Mouse (Mus musculus): Measurements from ENCODE around the gene Oprm1. TPM values are rescaled to one million over a fixed set of nuclear protein-coding genes. Genes with fewer than 3 reads are reported as not detected.
"Not testable (repeated sequence)": the region's sequence is repeated elsewhere in the genome, so short reads cannot be mapped to it uniquely, and the experiment has no call there.

Oprm1 gene
- polyA plus RNA-seq, 2 experiments from 2014 or later, result 0.97 TPM; not detected in 1

GRCm38 (mm10) chr10:6979216-6979615 is 220.9 kb downstream of the Oprm1 start:
- ATAC-seq, result no peak

DNA sequence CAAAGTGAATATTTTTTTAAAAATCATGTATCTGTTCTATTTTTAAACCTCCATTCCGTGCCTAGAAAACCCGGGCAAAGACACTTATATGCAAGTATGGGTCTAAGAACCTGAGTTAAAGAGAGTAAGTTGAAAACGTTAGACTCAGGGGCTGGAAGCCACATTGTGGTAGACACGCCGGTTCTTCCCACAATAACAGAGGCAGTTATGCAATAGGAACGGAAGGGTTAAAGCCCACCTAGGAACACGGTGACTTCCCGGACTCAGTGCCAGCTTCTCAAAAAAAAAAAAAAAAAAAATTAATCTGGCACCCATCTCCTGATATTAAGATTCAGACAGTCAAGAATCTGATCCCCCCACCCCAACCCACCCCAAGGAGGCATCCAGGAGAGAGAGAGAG is 221.5 kb downstream of the Oprm1 start:
- ATAC-seq, result no peak

- peak; percentile 30 for ATAC-seq
These were observed 221.9 kb downstream of the Oprm1 start for GRCm38 (mm10) chr10:6980236-6980635.

DNA sequence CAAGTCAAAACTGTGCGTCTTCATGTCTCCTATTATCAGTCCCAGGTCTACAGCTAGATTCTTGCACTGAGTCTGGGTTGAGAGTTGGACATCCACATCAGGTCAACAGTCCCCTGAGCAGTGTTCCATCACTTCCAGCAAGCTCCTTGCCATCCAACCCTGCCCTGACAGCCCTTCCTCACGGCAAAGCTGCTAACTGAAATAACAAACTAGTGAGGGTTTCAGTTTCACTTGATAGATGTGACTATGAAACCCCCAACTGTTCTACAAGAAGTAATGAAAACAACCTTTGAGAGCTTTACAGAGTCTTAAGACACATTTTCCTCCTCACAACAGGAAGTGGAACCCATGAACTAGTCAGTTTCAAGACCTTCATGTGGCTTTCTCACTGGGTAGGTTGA is 224.4 kb downstream of the Oprm1 start:
- peak; percentile 91 for ATAC-seq

- no peak for ATAC-seq
These were observed 225.1 kb downstream of the Oprm1 start for GRCm38 (mm10) chr10:6983431-6983830.

DNA sequence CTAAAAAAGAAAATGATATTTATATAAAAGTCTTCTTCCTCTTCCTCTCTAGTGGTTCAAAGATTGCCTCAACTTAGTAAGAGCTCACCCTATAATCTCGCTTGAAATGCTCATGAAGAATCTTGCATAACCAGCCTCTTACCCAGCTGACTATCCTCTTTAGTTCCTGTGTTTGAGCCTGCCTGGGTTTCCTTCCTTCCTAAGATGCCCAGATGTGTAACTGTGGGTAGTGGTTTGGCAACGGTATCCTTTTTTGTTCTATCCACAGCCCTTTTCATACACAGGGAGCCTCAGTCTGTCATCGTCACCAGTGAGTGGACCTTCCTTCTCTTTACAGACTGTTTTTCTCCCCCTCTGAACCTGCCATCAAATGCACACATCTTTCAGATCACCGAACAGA is 227.9 kb downstream of the Oprm1 start:
- ATAC-seq, result no peak

- ATAC-seq, result no peak
These were observed 229.2 kb downstream of the Oprm1 start for GRCm38 (mm10) chr10:6987399-6988098.

DNA sequence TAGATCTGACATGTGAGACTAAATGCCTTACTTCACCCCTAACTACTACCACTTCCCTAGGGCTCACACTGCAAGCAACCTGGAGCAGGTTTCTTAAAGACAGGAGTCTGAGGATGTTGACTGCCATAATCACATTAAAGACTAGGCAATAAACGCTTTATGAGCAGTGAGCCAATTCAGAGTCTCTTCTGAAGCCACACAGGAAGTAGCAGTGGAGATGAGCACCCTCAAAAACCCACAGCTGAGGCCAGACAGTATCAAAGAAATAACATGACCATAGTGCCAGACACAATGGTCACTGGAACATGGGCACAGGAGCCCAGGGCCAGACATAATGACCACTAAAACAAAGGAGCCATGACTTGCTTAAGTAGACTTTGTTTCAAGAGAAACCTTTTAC is 230.2 kb downstream of the Oprm1 start:
- peak; percentile 70 for ATAC-seq

GRCm38 (mm10) chr10:6996895-6997294 is 238.6 kb downstream of the Oprm1 start:
- ATAC-seq, result peak; percentile 96

- no peak for ATAC-seq
These were observed 240.4 kb downstream of the Oprm1 start for GRCm38 (mm10) chr10:6998576-6999250.

- no peak for ATAC-seq
These were observed 241.0 kb downstream of the Oprm1 start for GRCm38 (mm10) chr10:6999355-6999754.

DNA sequence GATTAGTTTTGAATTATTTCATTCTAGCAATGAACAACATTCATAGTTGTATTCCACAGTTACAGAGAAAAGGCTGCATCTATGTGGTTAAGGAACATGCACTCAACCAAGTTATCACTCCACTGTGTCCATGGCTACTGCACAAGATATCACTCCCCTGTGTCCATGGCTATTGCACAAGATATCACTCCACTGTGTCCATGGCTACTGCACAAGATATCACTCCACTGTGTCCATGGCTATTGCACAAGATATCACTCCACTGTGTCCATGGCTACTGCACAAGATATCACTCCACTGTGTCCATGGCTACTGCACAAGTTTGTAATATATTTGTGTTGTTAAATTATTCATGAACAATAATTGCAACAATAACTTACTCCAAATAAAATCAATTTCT is 245.6 kb downstream of the Oprm1 start:
- ATAC-seq, result not testable (repeated sequence)

DNA sequence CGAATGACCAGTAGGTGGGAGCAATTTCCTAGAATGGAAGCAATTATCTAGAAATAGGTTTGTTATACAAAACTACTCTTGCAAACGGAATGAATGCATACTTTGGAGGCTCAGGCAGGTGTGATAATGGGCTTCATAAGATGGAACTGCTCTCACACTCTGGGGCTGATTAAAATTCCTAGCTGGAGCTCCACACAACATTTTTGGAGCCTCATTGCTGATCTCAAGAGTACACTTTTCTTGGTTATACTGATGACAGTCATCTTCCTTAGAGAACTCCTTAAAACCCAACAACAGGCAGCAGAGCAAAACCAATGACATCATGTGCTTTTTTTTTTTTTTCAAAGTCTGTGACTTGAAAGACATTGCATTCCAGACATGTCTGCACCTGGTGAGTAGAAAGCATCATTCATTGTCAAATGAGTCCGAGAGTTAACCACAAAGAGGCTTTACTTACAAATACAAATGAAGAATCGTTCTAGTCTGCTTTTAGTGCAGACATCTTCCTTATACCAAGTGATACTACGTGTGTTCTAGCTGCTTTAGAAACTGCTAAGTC is 246.8 kb downstream of the Oprm1 start:
- ATAC-seq, result no peak

DNA sequence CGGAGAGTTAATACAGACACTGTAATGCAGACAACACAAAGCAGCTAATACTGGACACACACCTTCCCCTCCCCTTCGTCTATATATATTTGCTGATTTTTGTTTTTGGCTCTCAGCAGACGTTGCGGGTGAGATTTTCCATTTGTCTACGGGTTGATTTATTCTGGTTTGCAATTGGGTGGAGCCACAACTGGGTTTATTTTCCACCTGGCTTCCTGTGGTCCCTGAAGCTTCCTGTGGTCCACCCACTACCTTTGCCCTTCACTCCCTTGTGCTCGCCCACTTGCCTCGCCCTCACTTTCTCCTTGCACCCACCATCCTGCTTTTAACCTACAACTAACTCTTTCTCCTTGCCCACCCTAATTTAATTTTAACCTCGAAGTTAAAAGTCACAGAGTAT is 252.2 kb downstream of the Oprm1 start:
- ATAC-seq, result peak; percentile 84

GRCm38 (mm10) chr10:7015199-7015598 is 256.9 kb downstream of the Oprm1 start:
- no peak for ATAC-seq

- no peak for ATAC-seq
These were observed 261.6 kb downstream of the Oprm1 start for GRCm38 (mm10) chr10:7019781-7020386.

DNA sequence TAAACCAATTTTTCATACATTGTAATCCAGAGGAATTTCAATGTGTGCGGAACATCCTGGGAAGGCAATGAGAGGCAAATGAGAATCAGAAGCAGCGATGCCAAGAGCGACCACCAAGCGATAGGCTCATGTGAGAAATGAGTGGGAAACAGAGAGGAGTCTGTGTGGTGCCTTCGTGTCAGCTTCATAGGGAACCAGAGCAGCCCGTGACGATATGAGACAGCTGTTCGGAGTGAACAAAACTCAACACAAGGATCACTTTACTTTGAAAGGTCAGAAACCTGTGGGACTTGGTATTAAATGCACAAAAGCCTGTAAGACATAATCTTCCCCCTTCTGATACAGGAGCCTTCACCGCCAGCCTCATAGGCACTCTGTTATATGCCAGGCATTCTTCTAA is 262.2 kb downstream of the Oprm1 start:
- no peak for ATAC-seq

DNA sequence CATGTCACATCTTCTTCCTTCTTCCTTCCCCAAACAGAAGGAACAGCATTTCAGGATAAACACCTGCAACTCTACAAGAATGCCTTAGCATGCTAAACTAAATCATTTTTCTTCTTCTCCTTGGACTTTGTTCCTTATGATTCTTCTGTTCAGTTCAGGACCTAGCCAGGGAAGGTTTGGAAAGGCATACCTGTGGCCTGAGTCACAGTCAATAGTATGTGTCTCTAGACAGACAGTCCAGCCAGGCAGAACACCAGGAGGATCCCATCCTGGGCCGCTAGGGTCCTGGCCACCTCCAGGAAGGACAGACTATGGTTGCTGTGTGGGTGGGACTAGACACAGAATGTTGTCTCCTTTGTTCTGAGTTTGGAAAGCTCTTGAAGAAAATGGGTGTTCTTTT is 266.7 kb downstream of the Oprm1 start:
- no peak for ATAC-seq

DNA sequence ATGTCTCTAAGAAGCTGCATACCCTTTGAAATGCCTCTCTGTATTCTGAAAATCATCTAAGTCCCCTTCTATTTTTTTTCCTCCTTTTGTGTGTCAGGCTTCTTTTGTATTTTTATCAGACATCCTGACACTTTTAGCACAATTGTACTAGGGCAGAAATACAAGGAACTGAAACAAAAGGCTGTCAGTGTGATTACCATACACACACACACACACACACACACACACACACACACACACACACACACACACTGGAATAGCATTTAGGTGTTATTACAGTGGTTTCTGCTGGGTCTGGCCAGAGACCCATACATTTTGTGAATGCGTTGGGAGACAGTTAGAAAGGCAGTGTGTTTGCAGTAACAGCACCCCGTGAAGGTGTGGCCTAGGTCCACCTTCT is 275.2 kb downstream of the Oprm1 start:
- no peak for ATAC-seq

- peak; percentile 68 for ATAC-seq
These were observed 277.2 kb downstream of the Oprm1 start for GRCm38 (mm10) chr10:7035547-7035946.

GRCm38 (mm10) chr10:7037194-7037593 is 278.9 kb downstream of the Oprm1 start:
- ATAC-seq, result no peak

GRCm38 (mm10) chr10:7041032-7041431 is 282.7 kb downstream of the Oprm1 start:
- peak; percentile 46 for ATAC-seq

GRCm38 (mm10) chr10:7043896-7044295 is 285.6 kb downstream of the Oprm1 start:
- ATAC-seq, result no peak
